Mouse (Mus musculus): Measurements from ENCODE around the gene Lad1.

Lad1 gene

GRCm38 (mm10) chr1:135844481-135844880 is 26.1 kb downstream of the Lad1 start:
- no peak for DNase-seq (ENCODE audit: low spot score)

DNA sequence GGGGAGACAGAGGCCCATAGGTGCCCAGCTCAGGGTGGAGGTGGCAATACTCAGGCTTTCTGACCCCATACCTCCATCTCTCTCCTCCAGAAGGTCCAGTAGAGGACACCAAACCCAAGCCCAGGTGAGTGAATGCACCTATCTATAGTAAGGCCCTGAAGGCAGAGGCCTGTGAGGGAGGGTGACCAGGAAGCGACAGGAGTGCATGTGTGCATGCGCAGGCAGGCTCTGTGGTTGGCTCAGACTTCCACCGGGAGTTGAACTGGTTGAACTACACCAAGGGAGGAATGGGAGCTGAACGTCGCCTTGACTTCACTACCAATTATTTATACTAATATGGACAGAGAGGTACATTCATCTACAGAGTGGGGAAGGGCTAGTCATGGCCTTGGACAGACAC is 28.2 kb downstream of the Lad1 start:
- DNase-seq (ENCODE audit: low spot score): no peak

GRCm38 (mm10) chr1:135847139-135847562 is 28.8 kb downstream of the Lad1 start:
- peak; percentile 83 for DNase-seq (ENCODE audit: low spot score)

GRCm38 (mm10) chr1:135847611-135848351 is 29.4 kb downstream of the Lad1 start:
- DNase-seq (ENCODE audit: low spot score): no peak

DNA sequence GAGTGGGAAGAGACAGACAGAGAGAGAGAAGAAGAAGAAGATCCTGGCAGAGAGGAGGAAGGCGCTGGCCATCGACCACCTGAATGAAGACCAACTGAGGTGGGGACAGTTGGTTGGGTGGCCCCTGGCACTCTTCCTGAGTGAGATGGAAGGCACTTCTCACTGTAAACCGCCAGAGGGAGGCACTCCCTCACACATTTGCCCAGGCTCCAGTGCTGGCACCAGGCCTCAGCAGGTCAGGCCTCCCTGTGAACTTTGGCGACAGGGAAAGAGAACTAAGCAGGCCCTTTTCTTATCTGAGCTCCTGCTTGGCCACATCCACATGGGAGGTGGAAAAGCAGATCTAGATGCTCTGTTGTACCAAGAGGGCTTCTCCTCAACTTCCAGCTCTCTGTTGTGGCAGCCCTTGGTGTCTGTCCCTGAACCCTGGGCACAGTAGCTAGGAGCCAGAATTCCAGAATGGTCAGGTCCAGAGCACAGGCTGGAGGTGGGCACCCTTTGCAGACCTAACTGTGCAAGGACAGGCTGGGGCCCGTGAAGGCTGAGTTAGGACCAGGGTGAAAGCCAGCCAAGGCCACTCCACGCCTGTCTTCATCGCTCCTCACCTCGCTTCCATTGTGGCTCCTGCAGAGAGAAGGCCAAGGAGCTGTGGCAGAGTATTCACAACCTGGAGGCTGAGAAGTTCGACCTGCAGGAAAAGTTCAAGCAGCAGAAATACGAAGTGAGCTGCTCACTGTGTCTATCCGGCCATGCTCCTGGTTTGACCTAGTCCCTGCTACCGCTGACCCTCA is 32.5 kb downstream of the Lad1 start:
- peak; percentile 51 for DNase-seq (ENCODE audit: low spot score)

GRCm38 (mm10) chr1:135852044-135852756 is 33.8 kb downstream of the Lad1 start:
- peak; percentile 53 for DNase-seq (ENCODE audit: low spot score)

- DNase-seq (ENCODE audit: low spot score): no peak
These were observed 34.8 kb downstream of the Lad1 start for GRCm38 (mm10) chr1:135853200-135853599.

DNA sequence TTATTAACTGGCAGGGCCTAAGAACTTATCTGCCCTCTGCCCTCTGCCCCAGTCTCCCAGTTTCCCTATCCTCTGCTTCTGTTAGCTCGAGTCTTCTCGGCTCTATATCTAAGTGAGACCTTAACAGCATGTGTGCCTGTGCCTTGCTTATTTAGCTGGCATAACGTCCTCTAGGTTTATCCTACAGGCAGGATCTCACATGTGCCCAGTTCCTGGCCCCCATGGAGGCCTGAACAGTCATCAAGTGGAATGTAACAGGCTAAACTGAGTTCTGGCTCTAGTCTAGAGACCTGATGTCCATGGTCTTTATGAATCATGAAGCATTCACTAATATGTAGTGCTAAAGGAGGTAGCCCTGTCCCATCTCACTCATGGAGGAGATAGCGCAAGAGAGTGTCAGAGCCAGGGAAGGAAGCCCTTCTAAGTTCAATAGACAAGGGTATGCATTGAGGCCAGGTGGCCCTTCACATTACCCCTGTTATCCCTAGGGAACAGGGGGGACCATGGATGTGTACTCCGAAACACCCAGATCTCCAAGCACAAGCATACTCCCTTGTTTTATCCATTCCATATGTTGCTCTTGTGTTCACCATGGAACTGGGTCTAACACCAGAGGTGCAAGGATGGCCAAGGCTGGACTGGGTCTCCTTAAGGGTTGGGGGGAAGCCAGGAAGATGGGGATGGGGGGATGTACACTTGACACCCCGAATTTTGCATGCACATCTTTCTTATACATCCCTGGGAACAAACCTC is 36.4 kb downstream of the Lad1 start:
- no peak for DNase-seq (ENCODE audit: low spot score)

- no peak for DNase-seq (ENCODE audit: low spot score)
These were observed 36.9 kb downstream of the Lad1 start for GRCm38 (mm10) chr1:135855344-135855687.

GRCm38 (mm10) chr1:135856070-135856469 is 37.7 kb downstream of the Lad1 start:
- DNase-seq (ENCODE audit: low spot score): no peak

GRCm38 (mm10) chr1:135857137-135857775 is 38.9 kb downstream of the Lad1 start:
- no peak for DNase-seq (ENCODE audit: low spot score)

GRCm38 (mm10) chr1:135858533-135858932 is 40.1 kb downstream of the Lad1 start:
- no peak for DNase-seq (ENCODE audit: low spot score)

DNA sequence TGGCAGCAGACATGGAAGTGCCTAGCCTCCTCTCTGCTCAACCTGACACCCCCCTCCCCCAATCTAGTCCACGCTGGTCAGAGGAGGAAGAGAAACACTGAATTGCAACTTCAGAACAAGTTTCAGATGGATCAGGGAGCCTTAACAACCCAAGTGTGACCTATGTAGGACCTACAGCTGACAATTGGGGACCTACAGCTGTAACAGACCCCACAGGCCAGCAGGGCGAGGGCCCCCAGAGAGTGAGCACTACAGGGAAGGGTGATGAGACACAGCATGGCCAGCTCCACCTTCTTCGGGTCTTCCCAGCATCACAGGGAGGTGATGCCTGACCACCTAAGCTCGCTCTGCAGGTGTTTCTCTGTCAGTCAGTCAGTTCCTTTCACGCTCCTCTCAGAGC is 42.7 kb downstream of the Lad1 start:
- DNase-seq (ENCODE audit: low spot score): no peak

DNA sequence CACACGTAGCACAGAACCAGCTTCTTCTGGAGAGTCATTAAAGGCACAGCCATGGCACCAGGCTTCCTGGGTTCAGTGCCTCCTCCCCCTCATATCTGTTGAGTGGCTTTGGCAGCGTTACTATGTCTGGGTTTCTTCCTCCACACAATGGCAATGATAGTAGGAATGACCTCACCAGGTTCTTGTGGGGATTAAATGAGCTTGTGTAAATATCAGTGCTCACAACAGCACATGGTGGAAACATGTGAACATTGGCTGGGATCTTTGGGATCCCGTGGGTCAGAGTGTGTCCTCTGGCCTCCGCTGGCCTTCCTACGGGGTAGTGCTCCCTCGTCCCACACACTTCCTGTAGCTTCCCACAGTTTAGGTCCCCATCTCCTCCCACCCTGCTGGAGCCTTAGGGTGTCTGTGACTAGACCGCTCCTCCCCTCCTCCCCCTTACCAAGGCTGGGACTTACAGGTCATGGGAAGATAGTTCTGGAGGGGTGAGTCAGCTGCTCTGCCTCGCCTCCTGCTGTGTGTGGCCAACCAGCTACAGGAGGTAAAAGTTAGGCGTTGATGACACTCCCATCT is 43.7 kb downstream of the Lad1 start:
- DNase-seq (ENCODE audit: low spot score): no peak

DNA sequence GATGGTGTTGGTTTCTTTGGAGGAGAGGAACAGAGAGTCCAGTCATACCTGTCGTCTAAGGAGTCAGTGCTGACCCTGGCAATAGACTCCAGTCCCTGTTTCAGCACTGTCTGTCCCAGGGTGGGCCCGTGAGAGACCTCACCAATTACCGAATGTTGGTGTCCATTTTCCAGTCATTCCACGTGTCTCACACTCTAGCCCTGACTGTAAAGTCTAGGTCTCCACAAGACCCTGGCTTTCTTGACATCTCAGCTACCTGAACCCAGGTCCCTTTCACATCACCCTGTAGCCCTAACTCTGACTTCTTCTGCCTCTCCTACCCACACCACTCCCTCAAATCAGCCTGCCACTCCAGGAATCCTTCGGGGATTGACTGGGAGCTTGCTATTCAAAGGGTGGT is 44.2 kb downstream of the Lad1 start:
- no peak for DNase-seq (ENCODE audit: low spot score)

- DNase-seq (ENCODE audit: low spot score): no peak
These were observed 45.5 kb downstream of the Lad1 start for GRCm38 (mm10) chr1:135863786-135864335.

DNA sequence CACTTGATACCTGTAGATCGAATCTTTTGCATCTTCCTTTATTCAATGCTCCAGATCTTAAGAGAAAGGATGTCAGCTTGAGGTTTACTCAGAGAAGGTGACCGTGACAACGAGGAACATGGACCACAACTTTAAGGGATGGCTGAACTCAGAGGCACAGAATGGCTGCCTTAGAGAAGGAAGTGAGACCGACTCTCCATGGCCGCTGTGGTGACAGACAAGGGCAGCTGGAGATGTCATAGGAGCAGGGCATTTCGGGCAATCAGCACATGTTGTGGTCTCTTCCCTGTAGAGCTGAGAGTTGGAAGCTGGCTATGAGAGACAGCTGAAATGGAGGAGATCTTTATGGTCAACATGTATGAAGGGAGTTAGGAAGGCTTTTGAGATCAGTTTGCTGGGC is 46.4 kb downstream of the Lad1 start:
- DNase-seq (ENCODE audit: low spot score): no peak

- peak; percentile 88 for DNase-seq (ENCODE audit: low spot score)
These were observed 47.3 kb downstream of the Lad1 start for GRCm38 (mm10) chr1:135865518-135866194.

GRCm38 (mm10) chr1:135868570-135868969 is 50.2 kb downstream of the Lad1 start:
- DNase-seq (ENCODE audit: low spot score): no peak

GRCm38 (mm10) chr1:135872991-135873390 is 54.6 kb downstream of the Lad1 start:
- DNase-seq (ENCODE audit: low spot score): no peak
